Mouse (Mus musculus) A20 (cell line): Measurements from ENCODE around the gene Gm5269.

Experiments
- DNase-seq: peaks from one replicate; pipeline ENCODE4 v3.0.0-alpha.2; 2011; ENCODE audit warnings: low read depth, low spot score

The Gm5269 gene

GRCm38 (mm10) chr1:45890173-45890572, at the start of gene Gm5269:
TSS of gene Gm5269 (minus strand) at chr1:45890273.
- no peak for DNase-seq

GRCm38 (mm10) chr1:45931127-45931526, 41.1 kb upstream of the Gm5269 start:
- no peak for DNase-seq

GRCm38 (mm10) chr1:45926911-45927310, 36.8 kb upstream of the Gm5269 start:
- DNase-seq = no peak

- no peak for DNase-seq
Observed at GRCm38 (mm10) chr1:45926393-45926763, 36.3 kb upstream of the Gm5269 start, which contains the start of gene Slc40a1. TSS of gene Slc40a1 (minus strand) at chr1:45926523.

- no peak for DNase-seq
Observed at GRCm38 (mm10) chr1:45925500-45926392, 35.7 kb upstream of the Gm5269 start.

GRCm38 (mm10) chr1:45925131-45925499, 35.0 kb upstream of the Gm5269 start:
- no peak for DNase-seq

GRCm38 (mm10) chr1:45924516-45924915, 34.4 kb upstream of the Gm5269 start:
- no peak for DNase-seq

- DNase-seq = no peak
Observed at GRCm38 (mm10) chr1:45923306-45923705, 33.2 kb upstream of the Gm5269 start.

GRCm38 (mm10) chr1:45920703-45921102, 30.6 kb upstream of the Gm5269 start:
- DNase-seq = no peak

GRCm38 (mm10) chr1:45919752-45920151, 29.7 kb upstream of the Gm5269 start:
- no peak for DNase-seq

GRCm38 (mm10) chr1:45917136-45917803, 27.2 kb upstream of the Gm5269 start:
- DNase-seq = no peak

- DNase-seq = no peak
Observed at GRCm38 (mm10) chr1:45916174-45916573, 26.1 kb upstream of the Gm5269 start.

- DNase-seq = no peak
Observed at GRCm38 (mm10) chr1:45914236-45914635, 24.2 kb upstream of the Gm5269 start.

GRCm38 (mm10) chr1:45905107-45905821, 15.2 kb upstream of the Gm5269 start:
- DNase-seq = no peak

GRCm38 (mm10) chr1:45904161-45904560, 14.1 kb upstream of the Gm5269 start:
- no peak for DNase-seq

- DNase-seq = no peak
Observed at GRCm38 (mm10) chr1:45898044-45898443, 8.0 kb upstream of the Gm5269 start.

GRCm38 (mm10) chr1:45894168-45894912, 4.3 kb upstream of the Gm5269 start:
- DNase-seq = no peak

GRCm38 (mm10) chr1:45891986-45892385, 1.9 kb upstream of the Gm5269 start:
- no peak for DNase-seq

- no peak for DNase-seq
Observed at GRCm38 (mm10) chr1:45886800-45887199, 3.3 kb downstream of the Gm5269 start.

GRCm38 (mm10) chr1:45883378-45883777, 6.7 kb downstream of the Gm5269 start:
- no peak for DNase-seq

GRCm38 (mm10) chr1:45882076-45882475, 8.0 kb downstream of the Gm5269 start:
- no peak for DNase-seq
